Mouse (Mus musculus) ES-Bruce4 (cell line): ENCODE data around the gene Mycbpap. TPM values are rescaled to one million over a fixed set of nuclear protein-coding genes. Genes with fewer than 3 reads are reported as not detected.

Experiments used
- H3K27ac ChIP-seq: 2 replicates; pipeline ENCODE4 v1.5.1; 2012; ENCODE audit warnings: low read length, inconsistent platforms; ENCODE audit not compliant: insufficient read depth
- H3K27me3 ChIP-seq: 2 replicates; pipeline ENCODE4 v1.6.1; 2012; ENCODE audit warnings: mild to moderate bottlenecking, low read length, inconsistent platforms; ENCODE audit not compliant: control insufficient read depth, poor library complexity, insufficient read depth, severe bottlenecking
- H3K36me3 ChIP-seq: 2 replicates; pipeline ENCODE4 v1.6.1; 2012; ENCODE audit warnings: inconsistent platforms, mild to moderate bottlenecking, low read length, moderate library complexity; ENCODE audit not compliant: control insufficient read depth, poor library complexity, insufficient read depth, severe bottlenecking
- H3K4me1 ChIP-seq: one replicate; pipeline ENCODE4 v1.8.1; 2011; ENCODE audit warnings: low read length; ENCODE audit not compliant: control insufficient read depth, insufficient read depth
- H3K4me3 ChIP-seq: 2 replicates; pipeline ENCODE4 v1.5.1; 2011; ENCODE audit warnings: low read depth, mild to moderate bottlenecking, low read length
- H3K9ac ChIP-seq: 2 replicates; pipeline ENCODE4 v1.6.1; 2012; ENCODE audit warnings: low read depth, mild to moderate bottlenecking, inconsistent platforms; ENCODE audit not compliant: poor library complexity, severe bottlenecking
- H3K9me3 ChIP-seq: replicated peaks from 2 replicates; pipeline ENCODE4 v1.6.1; 2012; ENCODE audit warnings: mild to moderate bottlenecking, low read length, inconsistent platforms; ENCODE audit not compliant: control insufficient read depth, poor library complexity, insufficient read depth, severe bottlenecking
- CTCF ChIP-seq: IDR thresholded peaks from one replicate; pipeline ENCODE4 v1.8.1; 2011; ENCODE audit warnings: low read depth, low read length
- EP300 ChIP-seq: IDR thresholded peaks from 2 replicates; pipeline ENCODE4 v1.6.1; 2011; ENCODE audit warnings: low read depth, low read length; ENCODE audit not compliant: insufficient read depth
- POLR2A ChIP-seq: IDR thresholded peaks from one replicate; pipeline ENCODE4 v1.8.1; 2011; ENCODE audit warnings: low read length; ENCODE audit not compliant: insufficient read depth
- polyA plus RNA-seq: library from polyadenylated mRNA; stranded (reverse); fragments of >200 nt; gene quantifications from 2 replicates; pipeline ENCODE4 v1.2.4, GENCODE M21; 2011; ENCODE audit warnings: low read depth; ENCODE audit not compliant: missing spikeins, insufficient read depth, insufficient read length

Mycbpap gene
- polyA plus RNA-seq, 1 experiment, result 1.3 TPM

DNA sequence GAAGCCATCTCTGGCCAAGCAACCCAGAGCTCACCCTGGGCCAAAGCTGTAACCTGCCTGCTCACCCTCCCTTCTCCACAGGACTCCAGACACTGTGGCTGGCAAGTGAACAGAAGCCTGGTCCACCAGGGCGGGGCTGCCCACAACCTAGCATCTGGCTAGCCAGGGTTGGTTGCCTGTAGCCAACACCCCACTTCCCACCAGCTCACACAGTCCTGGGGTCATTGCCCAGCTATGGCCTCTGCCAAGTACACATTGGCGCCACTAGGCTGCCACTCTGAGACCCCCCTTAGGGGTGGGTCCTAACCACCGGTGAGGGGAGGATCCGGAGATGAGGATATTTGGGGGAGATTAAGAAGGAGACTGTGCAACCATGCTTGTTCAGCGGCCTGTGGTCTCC is 42.3 kb upstream of the Mycbpap start:
- H3K9me3 ChIP-seq, result no peaks in the 10 kb centered on the region
- no peaks in the 10 kb centered on the region for H3K4me1 ChIP-seq
- TF ChIP-seq CTCF (no peak), EP300 (no peak), POLR2A (no peak)
- H3K36me3 ChIP-seq, result no peaks in the 10 kb centered on the region
- H3K27me3 ChIP-seq, result no peaks in the 10 kb centered on the region
- H3K9ac ChIP-seq, result 0 out of 2 replicates have a peak overlapping the region, but pooled peaks have one; percentile 23
- H3K4me3 ChIP-seq, result peak overlapping the region; percentile 41
- H3K27ac ChIP-seq, result no peak overlapping the region

DNA sequence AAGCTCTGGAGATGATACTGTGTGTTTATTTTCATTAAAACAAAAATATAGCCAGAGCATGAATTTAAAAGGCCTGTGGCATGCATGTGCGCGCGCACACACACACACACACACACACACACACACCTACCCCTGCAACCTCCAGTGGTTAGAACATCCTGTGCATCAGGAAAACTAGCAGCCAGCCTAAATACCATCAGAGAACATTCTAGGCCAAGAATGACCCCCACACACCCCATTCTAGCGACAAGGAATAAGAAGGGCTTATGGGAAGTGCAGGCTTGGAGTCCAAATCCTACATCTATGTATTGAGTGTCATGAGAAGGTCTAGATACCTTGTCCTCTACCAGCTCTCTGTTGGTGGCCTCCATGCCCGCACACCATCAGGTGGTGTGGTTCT is 41.8 kb upstream of the Mycbpap start:
- H3K36me3 ChIP-seq, result no peaks in the 10 kb centered on the region
- H3K4me3 ChIP-seq, result no peak overlapping the region
- H3K27me3 ChIP-seq, result no peaks in the 10 kb centered on the region
- H3K27ac ChIP-seq, result no peak overlapping the region
- no peaks in the 10 kb centered on the region for H3K4me1 ChIP-seq
- H3K9ac ChIP-seq, result no peak overlapping the region
- no peak for TF ChIP-seq EP300
- TF ChIP-seq POLR2A, result no peak
- TF ChIP-seq CTCF, result no peak
- H3K9me3 ChIP-seq, result no peaks in the 10 kb centered on the region

DNA sequence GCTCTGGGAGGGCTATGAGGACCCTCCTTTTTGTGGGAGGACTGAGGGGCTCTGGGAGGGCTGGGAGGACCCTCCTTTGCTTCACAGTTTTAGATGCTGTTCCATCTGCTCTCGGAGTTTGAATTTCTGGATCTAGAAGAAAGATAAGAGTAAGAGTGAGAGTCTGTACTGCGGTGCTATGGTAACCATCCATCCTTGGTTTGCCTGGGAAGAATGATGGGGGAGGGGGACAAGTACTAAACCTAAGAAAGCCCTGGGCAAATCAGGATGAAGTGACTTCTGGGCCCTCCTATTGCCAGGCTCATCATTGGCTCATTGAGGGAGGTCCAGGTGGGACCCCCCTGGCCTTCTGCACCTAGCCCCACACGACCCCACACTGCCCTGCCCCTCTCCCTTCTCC is 36.7 kb upstream of the Mycbpap start:
- H3K27ac ChIP-seq, result no peak overlapping the region
- no peaks in the 10 kb centered on the region for H3K9me3 ChIP-seq
- H3K9ac ChIP-seq, result no peak overlapping the region
- H3K4me1 ChIP-seq, result no peaks in the 10 kb centered on the region
- H3K27me3 ChIP-seq, result no peaks in the 10 kb centered on the region
- H3K4me3 ChIP-seq, result no peak overlapping the region
- TF ChIP-seq EP300, result no peak
- no peaks in the 10 kb centered on the region for H3K36me3 ChIP-seq

DNA sequence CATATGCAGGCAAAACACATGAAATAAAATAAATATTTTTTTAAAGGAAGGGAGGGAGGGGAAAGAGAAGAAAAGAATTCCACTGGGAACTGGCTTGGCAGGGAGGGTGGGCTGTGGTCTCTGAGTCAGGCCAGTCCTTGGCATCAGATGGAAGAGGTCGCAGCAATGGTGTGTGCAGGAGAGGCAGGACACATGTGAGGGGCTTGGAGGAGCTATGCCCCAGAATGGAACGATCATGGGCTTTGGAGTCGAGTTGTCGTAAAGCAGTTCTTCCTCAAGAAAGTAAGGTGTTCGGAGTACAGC is 28.9 kb upstream of the Mycbpap start:
- no peaks in the 10 kb centered on the region for H3K4me1 ChIP-seq
- H3K36me3 ChIP-seq, result no peaks in the 10 kb centered on the region
- no peak for TF ChIP-seq CTCF
- TF ChIP-seq EP300, result no peak
- no peak for TF ChIP-seq POLR2A
- H3K9ac ChIP-seq, result no peak overlapping the region
- H3K4me3 ChIP-seq, result no peak overlapping the region
- H3K27me3 ChIP-seq, result no peaks in the 10 kb centered on the region
- no peaks in the 10 kb centered on the region for H3K9me3 ChIP-seq
- no peak overlapping the region for H3K27ac ChIP-seq

DNA sequence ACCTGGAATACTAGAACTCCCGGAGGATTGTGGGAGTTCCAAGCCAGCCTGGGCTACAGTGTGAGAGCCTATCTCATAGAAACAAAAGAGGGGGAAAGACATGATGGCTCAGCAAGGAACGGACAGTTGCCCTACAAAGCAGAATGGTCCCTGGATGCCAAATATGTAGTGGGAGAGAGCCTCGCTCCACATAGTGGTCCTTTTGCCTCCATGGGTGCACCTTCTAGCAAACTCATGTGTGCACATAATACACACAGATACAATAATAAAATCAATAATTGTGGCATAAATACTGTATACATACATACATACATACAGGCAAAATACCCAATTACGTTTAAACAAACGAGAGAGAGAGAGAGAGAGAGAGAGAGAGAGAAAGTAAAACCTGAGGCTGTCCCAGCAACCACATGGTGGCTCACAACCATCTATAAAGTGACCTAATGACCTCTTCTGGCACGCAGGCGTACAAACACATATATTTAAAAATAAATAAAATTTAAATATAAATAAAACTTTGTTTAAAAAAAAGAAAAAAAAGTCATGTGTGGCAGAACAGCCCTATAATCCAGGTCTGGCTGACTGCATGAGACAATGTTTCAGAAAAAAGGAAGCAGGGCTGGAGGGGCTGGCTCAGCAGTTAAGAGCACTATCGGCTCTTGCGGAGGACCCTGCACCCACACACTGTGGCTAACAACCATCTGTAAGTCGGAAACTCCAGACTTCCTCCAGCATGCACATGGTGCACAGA is 28.3 kb upstream of the Mycbpap start:
- no peaks in the 10 kb centered on the region for H3K4me1 ChIP-seq
- H3K27me3 ChIP-seq, result no peaks in the 10 kb centered on the region
- no peaks in the 10 kb centered on the region for H3K36me3 ChIP-seq
- no peak overlapping the region; the same call in 1 of the 2 replicates for H3K9ac ChIP-seq
- H3K9me3 ChIP-seq, result no peaks in the 10 kb centered on the region
- H3K4me3 ChIP-seq, result no peak overlapping the region
- H3K27ac ChIP-seq, result no peak overlapping the region
- TF ChIP-seq EP300, result no peak

DNA sequence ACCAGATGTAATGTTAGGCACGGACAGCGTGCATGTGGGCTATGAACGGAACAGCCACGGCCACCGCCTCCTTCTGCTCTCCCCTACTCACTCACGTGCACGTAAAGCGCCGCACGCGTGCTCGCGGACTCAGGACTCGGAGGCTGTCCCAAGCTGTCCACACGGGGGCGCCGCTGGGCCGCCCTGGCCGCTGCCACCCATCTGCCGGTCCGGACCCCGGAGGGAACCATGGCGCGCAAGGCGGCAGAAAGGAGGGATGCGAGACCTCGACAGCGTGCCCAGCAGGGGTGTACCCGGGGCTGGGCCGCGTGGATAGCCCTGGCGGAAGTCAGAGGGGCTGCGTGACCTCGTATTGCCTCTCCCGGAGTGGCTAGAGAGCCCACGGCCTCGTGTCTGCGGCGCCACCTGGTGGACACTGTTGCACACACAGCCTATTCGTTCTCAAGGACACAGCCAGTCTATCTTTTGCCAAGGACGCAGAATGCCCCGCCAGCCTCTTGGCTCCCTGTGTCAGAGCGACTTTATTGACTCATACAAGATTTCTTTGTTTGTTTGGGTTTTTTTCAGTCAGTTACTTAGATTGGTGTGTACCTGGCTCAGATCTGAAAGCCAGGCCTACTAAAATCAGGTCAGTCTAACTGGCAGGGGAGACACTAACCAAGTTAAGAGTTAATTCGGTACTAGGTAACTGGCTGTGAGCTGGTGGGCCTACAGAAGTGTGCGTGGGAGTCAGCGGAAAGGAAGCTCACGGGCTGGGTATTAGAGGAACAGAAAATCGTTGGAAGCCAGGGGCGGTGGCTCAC is 27.5 kb upstream of the Mycbpap start, which contains the start of gene Rsad1:
TSS of gene Rsad1 (minus strand) at position 368 of the 803 bp plus-strand sequence.
- H3K9me3 ChIP-seq, result no peaks in the 10 kb centered on the region
- TF ChIP-seq CTCF (peak; percentile 72), POLR2A (no peak), EP300 (peak; percentile 21; the same call in 1 of the 2 replicates)
- H3K4me1 ChIP-seq, result no peaks in the 10 kb centered on the region
- peak within 1 kb of the TSS; percentile 60 for H3K9ac ChIP-seq
- H3K27ac ChIP-seq, result no peak within 1 kb of the TSS
- H3K36me3 ChIP-seq, result no peaks in the 10 kb centered on the region
- H3K4me3 ChIP-seq, result peak within 1 kb of the TSS; percentile 80
- H3K27me3 ChIP-seq, result no peaks in the 10 kb centered on the region
